Mouse (Mus musculus): ENCODE measurements at regions not wholly inside any gene's neighbourhood (a gene's known extent, or its start where the extent isn't known, plus 50 kb on each side); places are given as distances from the start of the nearest gene placed in this dataset.

DNA sequence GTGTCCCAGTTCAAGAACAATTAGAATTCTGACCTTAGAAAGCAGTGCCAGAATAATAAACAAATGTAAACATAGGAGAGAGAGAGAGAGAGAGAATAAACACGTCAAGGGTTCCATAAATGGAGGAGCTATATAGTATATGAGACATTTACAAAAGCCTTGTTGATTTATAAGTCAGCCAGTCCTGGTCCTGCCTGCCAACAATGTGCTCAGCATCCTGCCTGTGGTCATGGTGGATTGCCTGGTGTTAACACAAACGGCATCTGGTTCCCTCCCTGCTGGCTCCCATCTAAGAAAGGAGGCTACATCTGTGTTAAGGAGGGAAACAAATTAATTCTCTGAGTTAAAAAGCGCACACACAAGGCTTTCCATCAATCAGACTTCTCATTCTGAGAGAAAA lies 133.5 kb upstream of the Hnrnpa3 start:
- TF ChIP-seq CTCF (IDR thresholded peaks at IDR 0.05): no peak
- ATAC-seq (no peak), DNase-seq (ENCODE audit: low read depth, low spot score) (no peak)
- peaks cover 9% of the 10 kb centered on the region for H3K27me3 ChIP-seq
- ChIA-PET CTCF (no interaction called here), POLR2A (no interaction called here)
- in situ Hi-C loops (cut with MboI; ENCODE audit: low pct_unique_long_range_greater_than_20kb): no loop called here

DNA sequence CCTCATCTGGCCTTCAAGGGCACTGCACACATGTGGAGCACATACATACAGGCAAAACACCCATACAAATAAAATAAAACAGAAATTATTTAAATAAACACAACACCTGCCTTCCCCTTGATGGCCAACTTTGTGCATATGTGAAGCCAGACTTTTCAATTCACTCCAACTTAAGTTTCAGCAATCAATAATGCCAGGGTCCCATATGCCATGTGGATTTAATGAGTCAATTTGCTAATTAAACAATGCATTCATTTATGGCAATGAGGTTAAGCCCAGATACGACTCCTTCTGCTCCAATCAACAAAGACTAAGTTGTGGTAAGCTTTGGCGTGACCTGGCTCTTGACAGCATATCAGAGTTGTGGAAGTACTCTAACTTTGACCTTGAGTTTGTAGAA lies 130.4 kb upstream of the Hnrnpa3 start:
- no peak for TF ChIP-seq CTCF (IDR thresholded peaks at IDR 0.05)
- POLR2A ChIA-PET: no interaction called here
- CTCF ChIA-PET: no interaction called here
- DNase-seq (ENCODE audit: low read depth, low spot score) (no peak), ATAC-seq (no peak)
- in situ Hi-C loops (cut with MboI; ENCODE audit: low pct_unique_long_range_greater_than_20kb): no loop called here
- peaks cover 2% of the 10 kb centered on the region for H3K27me3 ChIP-seq

DNA sequence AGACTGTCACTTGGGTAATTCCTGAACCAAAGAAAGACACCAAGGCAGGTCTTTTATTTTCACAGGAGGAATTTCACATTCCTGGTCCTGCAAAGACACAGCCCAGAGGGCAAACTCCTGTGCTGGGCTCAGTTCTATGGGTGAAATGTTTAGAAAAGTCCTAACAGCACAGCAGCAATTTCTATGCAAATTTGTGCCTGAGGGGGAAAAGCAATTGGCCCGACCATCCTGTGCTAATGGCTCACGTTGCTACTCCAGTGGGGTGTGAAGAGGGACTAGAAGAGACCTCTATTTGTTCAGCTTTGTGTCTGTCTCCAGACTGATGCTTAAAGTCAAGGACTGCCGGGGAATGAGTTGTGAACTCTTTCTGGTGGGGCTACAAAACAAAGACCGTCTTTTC lies 120.9 kb upstream of the Hnrnpa3 start:
- POLR2A ChIA-PET: no interaction called here
- no peak for ATAC-seq
- peaks cover 4% of the 10 kb centered on the region for H3K27me3 ChIP-seq
- CTCF ChIA-PET: no interaction called here
- in situ Hi-C loops (cut with MboI; ENCODE audit: low pct_unique_long_range_greater_than_20kb): no loop called here
- no peak for TF ChIP-seq CTCF (IDR thresholded peaks at IDR 0.05)
- no peak for DNase-seq (ENCODE audit: low read depth, low spot score)

- ATAC-seq (no peak), DNase-seq (ENCODE audit: low read depth, low spot score) (no peak)
- ChIA-PET CTCF (no interaction called here), POLR2A (no interaction called here)
- TF ChIP-seq CTCF (IDR thresholded peaks at IDR 0.05): no peak
- peaks cover 15% of the 10 kb centered on the region for H3K27me3 ChIP-seq
- in situ Hi-C loops (cut with MboI; ENCODE audit: low pct_unique_long_range_greater_than_20kb): no loop called here
These were observed 119.3 kb upstream of the Hnrnpa3 start for GRCm38 (mm10) chr2:75539726-75540125.

DNA sequence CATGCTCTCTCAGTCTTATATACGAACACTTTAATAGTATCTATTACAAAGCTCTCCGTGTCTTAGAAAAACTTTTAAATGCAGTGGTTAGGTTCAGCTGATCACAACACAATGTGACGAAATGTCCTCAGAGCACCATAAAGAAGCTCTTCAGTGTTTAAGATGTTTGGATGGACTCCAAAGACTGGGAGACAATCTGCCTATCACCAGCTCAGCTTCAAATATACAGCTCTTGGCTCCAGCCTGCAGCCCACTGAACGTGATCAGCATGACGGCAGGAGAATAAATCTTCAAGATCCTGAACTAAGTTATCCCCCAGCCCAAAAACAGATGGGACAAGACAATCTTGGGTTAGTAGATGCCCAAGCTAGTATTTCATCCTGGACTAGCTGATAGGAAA lies 116.7 kb upstream of the Hnrnpa3 start:
- DNase-seq (ENCODE audit: low read depth, low spot score): no peak
- no peak for TF ChIP-seq CTCF (IDR thresholded peaks at IDR 0.05)
- ChIA-PET CTCF (no interaction called here), POLR2A (no interaction called here)
- no peak for ATAC-seq
- in situ Hi-C loops (cut with MboI; ENCODE audit: low pct_unique_long_range_greater_than_20kb): no loop called here
- peaks cover 22% of the 10 kb centered on the region for H3K27me3 ChIP-seq

GRCm38 (mm10) chr2:75542781-75543180 lies 116.3 kb upstream of the Hnrnpa3 start:
- ATAC-seq: no peak
- no peak for DNase-seq (ENCODE audit: low read depth, low spot score)
- H3K27me3 ChIP-seq: peaks cover 22% of the 10 kb centered on the region
- POLR2A ChIA-PET: no interaction called here
- TF ChIP-seq CTCF (IDR thresholded peaks at IDR 0.05): no peak
- in situ Hi-C loops (cut with MboI; ENCODE audit: low pct_unique_long_range_greater_than_20kb): no loop called here
- CTCF ChIA-PET: interaction anchor here (0.9 kb wide), 1 partner anchor 22 kb away, joined by 3 read pairs; no protein-coding TSS in a partner anchor

DNA sequence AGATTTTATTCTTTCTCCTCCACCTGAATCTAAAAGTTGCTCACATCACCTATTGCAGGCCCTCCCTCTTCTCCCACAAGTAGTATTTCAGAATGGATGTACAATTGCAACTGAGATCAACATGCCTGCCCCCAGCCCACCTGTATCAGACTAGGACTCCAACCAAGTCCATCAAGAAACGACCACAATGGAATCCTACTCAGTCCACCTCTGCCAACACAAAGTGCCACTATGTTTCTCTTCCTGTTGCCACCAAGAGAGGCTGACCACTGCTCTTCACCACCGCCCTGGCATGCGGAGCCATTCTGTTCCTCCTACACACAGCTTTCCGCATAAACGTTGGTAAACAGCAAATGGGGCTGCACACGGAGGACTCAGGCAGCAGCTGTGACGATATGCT lies 113.1 kb upstream of the Hnrnpa3 start:
- no peak for DNase-seq (ENCODE audit: low read depth, low spot score)
- in situ Hi-C loops (cut with MboI; ENCODE audit: low pct_unique_long_range_greater_than_20kb): no loop called here
- TF ChIP-seq CTCF (IDR thresholded peaks at IDR 0.05): no peak
- no peak for ATAC-seq
- POLR2A ChIA-PET: no interaction called here
- CTCF ChIA-PET: interaction anchor here (0.8 kb wide), 1 partner anchor 25 kb away, joined by 3 read pairs; no protein-coding TSS in a partner anchor
- peaks cover 19% of the 10 kb centered on the region for H3K27me3 ChIP-seq

GRCm38 (mm10) chr2:75555676-75556075 lies 103.4 kb upstream of the Hnrnpa3 start:
- no peak for TF ChIP-seq CTCF (IDR thresholded peaks at IDR 0.05)
- in situ Hi-C loops (cut with MboI; ENCODE audit: low pct_unique_long_range_greater_than_20kb): no loop called here
- no peak for DNase-seq (ENCODE audit: low read depth, low spot score)
- CTCF ChIA-PET: interaction anchor here (0.8 kb wide), 1 partner anchor 11 kb away, joined by 3 read pairs; no protein-coding TSS in a partner anchor
- H3K27me3 ChIP-seq: peaks cover 17% of the 10 kb centered on the region
- ATAC-seq: no peak
- POLR2A ChIA-PET: no interaction called here

DNA sequence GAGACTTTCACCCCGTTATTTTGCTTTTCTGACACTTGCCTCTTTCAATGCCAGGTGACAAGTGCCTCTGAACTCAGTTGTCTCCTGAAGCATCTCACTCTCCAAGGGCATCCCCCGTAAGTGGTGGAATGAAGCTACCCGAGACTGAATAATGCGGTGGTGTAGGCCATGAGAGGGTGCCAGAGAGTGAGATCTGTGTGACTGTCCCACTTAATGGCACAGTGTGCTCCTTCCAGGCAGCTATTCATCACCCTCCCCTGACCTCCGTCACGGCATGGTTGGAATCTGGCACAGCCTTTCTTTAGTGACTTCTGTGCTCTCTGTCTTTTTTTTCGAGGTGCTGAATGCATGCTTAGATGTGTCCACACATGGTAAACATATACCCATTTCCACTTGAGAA lies 102.3 kb upstream of the Hnrnpa3 start:
- ChIA-PET POLR2A (no interaction called here), CTCF (no interaction called here)
- no peak for TF ChIP-seq CTCF (IDR thresholded peaks at IDR 0.05)
- in situ Hi-C loops (cut with MboI; ENCODE audit: low pct_unique_long_range_greater_than_20kb): no loop called here
- no peak for DNase-seq (ENCODE audit: low read depth, low spot score)
- H3K27me3 ChIP-seq: peaks cover 17% of the 10 kb centered on the region
- ATAC-seq: no peak

GRCm38 (mm10) chr2:75557392-75557791 lies 101.7 kb upstream of the Hnrnpa3 start:
- H3K27me3 ChIP-seq: peaks cover 17% of the 10 kb centered on the region
- no peak for TF ChIP-seq CTCF (IDR thresholded peaks at IDR 0.05)
- in situ Hi-C loops (cut with MboI; ENCODE audit: low pct_unique_long_range_greater_than_20kb): no loop called here
- POLR2A ChIA-PET: no interaction called here
- ATAC-seq (no peak), DNase-seq (ENCODE audit: low read depth, low spot score) (no peak)
- CTCF ChIA-PET: no interaction called here

- POLR2A ChIA-PET: no interaction called here
- CTCF ChIA-PET: no interaction called here
- TF ChIP-seq CTCF (IDR thresholded peaks at IDR 0.05): no peak
- in situ Hi-C loops (cut with MboI; ENCODE audit: low pct_unique_long_range_greater_than_20kb): no loop called here
- no peak for DNase-seq (ENCODE audit: low read depth, low spot score)
- H3K27me3 ChIP-seq: peaks cover 19% of the 10 kb centered on the region
- no peak for ATAC-seq
These were observed 99.1 kb upstream of the Hnrnpa3 start for GRCm38 (mm10) chr2:75559920-75560319.

DNA sequence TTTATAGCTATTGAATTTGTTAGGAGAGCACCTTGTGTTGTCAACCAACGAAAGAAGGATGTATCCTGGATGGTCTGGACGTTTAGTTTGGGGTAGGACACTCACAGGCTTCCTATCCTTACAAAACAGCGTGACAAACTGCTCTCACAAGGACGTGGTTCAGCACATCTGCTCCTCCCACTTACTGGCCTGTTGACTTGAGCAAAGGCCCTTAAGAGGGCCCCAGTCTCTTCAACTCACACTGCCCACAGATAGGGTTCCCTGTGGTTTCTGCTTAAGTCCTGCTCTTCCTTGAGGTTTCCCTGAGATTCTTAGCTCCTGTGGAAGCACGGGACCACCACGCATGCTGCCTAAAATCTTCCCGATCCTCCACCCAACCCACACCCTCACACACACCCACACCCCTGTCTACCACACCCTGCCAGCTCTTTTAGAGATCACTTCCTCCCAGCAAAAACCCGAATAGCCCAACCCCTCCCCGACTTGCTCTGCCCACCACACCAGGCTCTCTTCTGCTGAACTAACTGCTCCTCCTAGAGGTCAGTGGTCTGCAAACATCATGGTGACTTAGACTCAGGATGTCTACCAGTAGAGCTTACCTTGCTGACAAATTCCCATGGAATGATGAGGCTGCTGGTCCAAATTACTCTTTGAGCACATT lies 95.7 kb upstream of the Hnrnpa3 start:
- peaks cover 31% of the 10 kb centered on the region for H3K27me3 ChIP-seq
- POLR2A ChIA-PET: interaction anchor here (0.6 to 0.7 kb wide), 2 partner anchors 159 to 527 kb away, joined by 4 to 5 read pairs; no protein-coding TSS in a partner anchor
- CTCF ChIA-PET: no interaction called here
- in situ Hi-C loops (cut with MboI; ENCODE audit: low pct_unique_long_range_greater_than_20kb): no loop called here
- TF ChIP-seq CTCF (IDR thresholded peaks at IDR 0.05): peak; percentile 20
- DNase-seq (ENCODE audit: low read depth, low spot score) (no peak), ATAC-seq (no peak)
